Mouse (Mus musculus) brain, embryonic 18.5 days (tissue): ENCODE measurements around the gene Cblb.

ENCODE experiments used
- DNase-seq: peaks from one replicate; pipeline ENCODE4 v3.0.0-alpha.2; 2012; ENCODE audit warnings: low read depth, low spot score

The Cblb gene

DNA sequence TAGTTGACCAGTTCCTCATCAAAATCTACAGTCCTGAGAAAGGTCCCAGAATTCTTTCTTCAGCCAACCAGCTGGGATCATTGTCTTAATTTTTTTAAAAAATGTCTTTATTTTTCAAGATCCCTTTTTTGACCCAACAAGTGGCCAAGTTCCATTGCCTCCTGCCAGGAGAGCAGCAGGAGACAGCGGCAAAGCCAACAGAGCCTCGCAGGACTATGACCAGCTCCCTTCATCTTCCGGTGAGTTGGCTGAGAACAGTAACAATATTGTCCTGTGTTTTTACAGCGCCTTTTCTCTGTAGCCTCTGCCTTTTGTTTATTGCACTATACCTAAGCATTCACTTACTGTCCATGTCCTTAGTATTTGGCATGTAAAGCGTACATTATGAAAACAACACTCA is 163.0 kb downstream of the Cblb start:
- DNase-seq, result no peak

- no peak for DNase-seq
Measured at GRCm38 (mm10) chr16:52194866-52195265, 163.8 kb downstream of the Cblb start.

DNA sequence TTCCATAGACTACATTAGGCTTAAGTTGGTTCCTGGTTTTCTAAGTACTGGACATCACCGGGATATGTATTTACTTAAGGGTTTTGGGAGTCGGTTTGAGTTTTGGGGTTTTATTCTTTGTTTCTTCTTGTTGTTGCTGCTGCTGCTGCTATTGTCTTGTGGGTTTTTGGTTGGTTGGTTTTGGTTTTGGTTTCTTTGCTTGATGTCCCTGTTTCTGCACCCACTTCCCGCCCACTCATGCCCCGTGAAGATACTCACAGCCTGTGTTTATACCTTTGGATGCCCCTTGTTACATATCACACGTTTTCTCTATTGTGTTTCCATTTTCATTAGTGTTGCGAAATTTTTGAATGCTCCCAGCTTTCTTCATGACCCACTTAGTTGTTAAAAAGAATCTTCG is 169.1 kb downstream of the Cblb start:
- DNase-seq, result no peak

DNA sequence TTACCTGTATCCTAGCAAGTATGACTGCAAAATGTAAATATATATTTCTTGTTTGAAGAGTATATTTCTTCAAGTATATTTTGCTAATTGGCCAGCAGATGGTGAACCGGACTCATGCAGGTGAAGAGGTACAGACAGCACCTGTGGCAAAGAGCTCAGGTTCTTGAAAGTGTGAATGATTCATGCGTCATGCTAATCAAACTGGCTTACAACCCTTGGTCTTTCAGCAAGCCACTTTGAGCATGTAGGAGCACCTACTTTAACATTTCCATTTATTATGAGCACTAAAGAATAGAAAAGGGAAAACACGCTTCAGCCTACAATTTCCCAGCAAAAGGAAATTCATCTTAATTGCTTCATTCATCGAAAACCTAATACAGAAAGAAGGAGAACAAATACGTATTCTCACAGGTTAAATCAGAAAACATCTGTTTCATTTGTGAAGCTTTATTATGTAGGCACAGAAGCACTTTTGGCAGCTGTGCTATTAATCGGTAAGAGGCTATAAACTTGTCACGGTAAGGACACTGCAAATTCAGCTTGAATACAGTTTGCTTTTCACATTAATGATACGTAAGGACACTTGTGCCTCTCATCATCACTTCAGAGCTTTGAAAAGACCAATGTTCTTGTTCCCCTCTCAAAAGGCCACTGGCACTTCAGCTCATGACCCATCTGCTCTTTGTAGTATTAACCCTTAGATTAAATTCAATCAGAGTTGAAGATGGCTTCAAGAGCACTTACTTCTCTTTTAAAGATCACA is 180.0 kb downstream of the Cblb start:
- no peak for DNase-seq

- DNase-seq, result no peak
Measured at GRCm38 (mm10) chr16:52219069-52219468, 188.0 kb downstream of the Cblb start.

GRCm38 (mm10) chr16:52222896-52223295 is 191.9 kb downstream of the Cblb start:
- no peak for DNase-seq

DNA sequence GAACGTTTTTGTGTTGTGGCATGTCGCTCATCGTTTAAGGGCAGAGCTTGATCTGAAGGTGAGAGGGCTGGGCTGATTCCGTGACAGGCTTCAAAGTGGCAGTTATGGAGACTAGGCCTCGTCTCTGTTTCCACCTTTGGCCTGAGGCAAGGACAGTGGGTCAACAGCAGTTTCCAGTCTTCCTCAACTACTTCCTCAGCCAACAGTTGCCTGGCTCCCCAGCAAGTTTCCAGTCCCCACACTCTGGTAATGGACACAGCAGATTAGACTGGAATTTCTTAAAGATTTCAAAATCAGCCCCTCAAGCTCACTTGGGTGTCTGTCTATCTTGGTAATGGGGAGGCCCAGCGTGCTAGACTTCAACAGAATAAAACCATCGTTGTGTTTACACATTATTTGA is 198.4 kb downstream of the Cblb start:
- no peak for DNase-seq

DNA sequence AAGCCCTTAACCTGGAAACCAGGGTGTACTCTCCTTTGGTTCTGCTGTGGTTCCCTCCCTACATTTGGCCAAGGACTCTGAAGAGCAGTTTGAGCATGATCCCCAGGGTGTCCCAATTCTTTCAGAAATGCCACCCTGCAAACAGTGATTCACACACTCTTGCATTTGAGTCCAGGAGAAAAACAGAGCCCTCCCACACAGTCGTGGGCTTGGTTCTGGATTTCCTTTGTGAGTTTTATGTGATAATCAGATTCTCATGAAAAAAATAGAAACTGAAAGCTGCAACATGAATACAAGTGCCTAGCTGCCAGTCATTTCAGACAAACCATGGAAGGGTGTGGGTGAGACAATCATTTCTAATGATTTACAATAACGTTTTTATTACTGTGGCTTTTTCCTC is 198.9 kb downstream of the Cblb start:
- no peak for DNase-seq

DNA sequence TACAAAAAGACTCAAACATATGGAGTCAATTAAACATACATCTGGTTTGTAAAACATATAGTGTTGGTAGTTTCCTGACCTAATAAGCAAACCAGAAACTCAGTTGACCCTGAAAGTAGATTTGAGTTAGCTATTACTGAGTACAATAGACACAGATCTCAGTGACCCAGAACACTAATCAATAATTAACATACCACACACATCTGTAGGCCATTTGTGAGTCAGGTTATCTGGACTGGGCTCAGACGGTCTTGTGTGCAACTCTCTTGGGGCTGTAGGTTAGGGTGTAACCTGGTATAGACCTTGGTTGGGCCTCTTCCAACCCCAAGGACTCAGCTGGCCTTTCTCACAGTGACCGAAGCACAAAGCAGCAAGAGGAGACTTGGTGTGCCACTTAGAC is 211.1 kb downstream of the Cblb start:
- DNase-seq, result no peak

DNA sequence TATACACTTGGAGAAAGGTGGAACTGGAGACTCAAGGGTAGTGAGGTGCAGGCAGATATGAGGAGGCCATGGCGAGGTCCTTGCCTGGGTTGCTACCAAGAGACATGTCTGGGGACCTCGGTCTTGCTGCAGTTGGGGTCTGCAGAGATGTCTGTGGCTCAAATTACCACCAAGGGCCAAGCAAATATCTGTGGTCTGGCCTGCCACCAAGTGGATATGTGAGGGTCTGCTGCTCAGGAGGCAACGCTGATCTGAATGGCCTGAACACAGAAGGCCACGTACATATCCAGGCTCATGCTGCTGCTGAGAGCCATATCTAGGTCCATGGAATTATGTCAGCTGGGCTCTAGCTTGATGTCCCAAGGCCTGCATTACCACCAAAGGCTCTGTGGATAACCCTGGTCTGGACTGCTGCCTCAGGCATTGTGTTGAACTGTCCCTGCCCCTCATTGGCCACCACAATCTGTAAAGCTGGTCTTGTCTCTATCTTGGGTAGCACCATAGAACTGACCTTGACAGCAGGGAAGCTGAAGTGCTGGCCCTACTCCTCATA is 212.5 kb downstream of the Cblb start:
- DNase-seq, result no peak

GRCm38 (mm10) chr16:52250196-52250595 is 219.2 kb downstream of the Cblb start:
- DNase-seq, result no peak

GRCm38 (mm10) chr16:52250935-52251334 is 219.9 kb downstream of the Cblb start:
- DNase-seq, result no peak
